Mouse (Mus musculus) neutrophil, adult 5-6 weeks (primary cell): ENCODE results near the gene Slc13a2. TPM values are rescaled to one million over a fixed set of nuclear protein-coding genes. Genes with fewer than 3 reads are reported as not detected.

Experiments
- ATAC-seq: fragments of 151-379, 151-347 bp; 2 replicates; pipeline ENCODE4 v1.8.0; 2017; ENCODE audit warnings: mild to moderate bottlenecking, moderate TSS enrichment; ENCODE audit not compliant: insufficient number of reproducible peaks, poor library complexity, low FRiP score, severe bottlenecking; ENCODE audit errors: extremely low read depth
- total RNA-seq: library from RNA; stranded (forward); fragments of 200-1000 nt; gene quantifications from 2 replicates; pipeline ENCODE4 v1.2.3, GENCODE M21; 2017

The Slc13a2 gene
- total RNA-seq, 1 experiment from 2014 or later = 0.47 TPM

GRCm38 (mm10) chr11:78367456-78368225, 54.4 kb downstream of the Slc13a2 start:
- no peak for ATAC-seq

GRCm38 (mm10) chr11:78364103-78364502, 57.9 kb downstream of the Slc13a2 start:
- ATAC-seq = no peak

GRCm38 (mm10) chr11:78363309-78364007, 58.6 kb downstream of the Slc13a2 start:
- no peak for ATAC-seq

- ATAC-seq = no peak
Observed at GRCm38 (mm10) chr11:78360789-78361131, 61.3 kb downstream of the Slc13a2 start.

- ATAC-seq = peak; percentile 67
Observed at GRCm38 (mm10) chr11:78360125-78360788, 61.8 kb downstream of the Slc13a2 start.

GRCm38 (mm10) chr11:78358330-78359007, 63.5 kb downstream of the Slc13a2 start:
- ATAC-seq = no peak

GRCm38 (mm10) chr11:78355471-78356238, 66.4 kb downstream of the Slc13a2 start:
- ATAC-seq = 0 out of 2 replicates have a peak, but pooled peaks have one; percentile 18

GRCm38 (mm10) chr11:78354905-78355304, 67.1 kb downstream of the Slc13a2 start:
- ATAC-seq = no peak

GRCm38 (mm10) chr11:78353081-78353480, 68.9 kb downstream of the Slc13a2 start:
- ATAC-seq = peak; percentile 84

GRCm38 (mm10) chr11:78349441-78350358, 72.3 kb downstream of the Slc13a2 start:
- no peak for ATAC-seq

- no peak for ATAC-seq
Observed at GRCm38 (mm10) chr11:78348474-78348873, 73.5 kb downstream of the Slc13a2 start.

GRCm38 (mm10) chr11:78347908-78348307, 74.1 kb downstream of the Slc13a2 start:
- peak; percentile 49 for ATAC-seq

Other genes starting within 250 kb of the Slc13a2 start
- 14.1 and 16.1 TPM in 2 replicates for gene Nek8, start 245.5 kb downstream of the Slc13a2 start, total RNA-seq
- 5.4 and 6.1 TPM in 2 replicates for gene Tlcd1, start 245.5 kb downstream of the Slc13a2 start, total RNA-seq
- gene Rpl23a, start 238.6 kb downstream of the Slc13a2 start, total RNA-seq = 1,363 and 1,388 TPM in 2 replicates
- gene Rab34, start 233.8 kb downstream of the Slc13a2 start, total RNA-seq = not detected in 2 replicates
- 0.74 TPM in 1 of 2 replicates, not detected in the other for gene Proca1, start 228.8 kb downstream of the Slc13a2 start, total RNA-seq
- 40.2 and 48.6 TPM in 2 replicates for gene Sdf2, start 176.5 kb downstream of the Slc13a2 start, total RNA-seq
- 53.5 and 61.2 TPM in 2 replicates for gene Supt6, start 176.2 kb downstream of the Slc13a2 start, total RNA-seq
- gene 2610507B11Rik, start 160.5 kb downstream of the Slc13a2 start, total RNA-seq = 97.4 and 102 TPM in 2 replicates
- gene BC030499, start 131.4 kb downstream of the Slc13a2 start, total RNA-seq = 4.1 and 4.8 TPM in 2 replicates
- 0.37 and 0.93 TPM in 2 replicates for gene Spag5, start 120.7 kb downstream of the Slc13a2 start, total RNA-seq
- 1.7 and 2.9 TPM in 2 replicates for gene Aldoc, start 99.2 kb downstream of the Slc13a2 start, total RNA-seq
- gene Pigs, start 93.8 kb downstream of the Slc13a2 start, total RNA-seq = 17.2 and 21.1 TPM in 2 replicates
- gene Unc119, start 78.7 kb downstream of the Slc13a2 start, total RNA-seq = 62.9 and 76.7 TPM in 2 replicates
- not detected in 2 replicates for gene Foxn1, start 35.7 kb downstream of the Slc13a2 start, total RNA-seq
- gene Slc46a1, start 43.5 kb upstream of the Slc13a2 start, total RNA-seq = not detected in 2 replicates
- gene Sarm1, start 75.5 kb upstream of the Slc13a2 start, total RNA-seq = 0.12 and 0.23 TPM in 2 replicates
- not detected in 2 replicates for gene Vtn, start 76.9 kb upstream of the Slc13a2 start, total RNA-seq
- not detected in 2 replicates for gene Sebox, start 81.2 kb upstream of the Slc13a2 start, total RNA-seq
- 25.4 and 34.9 TPM in 2 replicates for gene Tmem199, start 90.0 kb upstream of the Slc13a2 start, total RNA-seq
- gene Poldip2, start 90.0 kb upstream of the Slc13a2 start, total RNA-seq = 34.9 and 35.7 TPM in 2 replicates
- 7.4 and 7.6 TPM in 2 replicates for gene Tnfaip1, start 114.1 kb upstream of the Slc13a2 start, total RNA-seq
- 75.6 and 87.8 TPM in 2 replicates for gene Ift20, start 114.1 kb upstream of the Slc13a2 start, total RNA-seq
- gene Tmem97, start 128.6 kb upstream of the Slc13a2 start, total RNA-seq = 0.93 and 2.9 TPM in 2 replicates